Mouse (Mus musculus) natural killer cell, adult 2 months (primary cell): ENCODE measurements around the gene Apobec2.

ENCODE experiments used
- DNase-seq, 2 experiments: peaks; one replicate each; pipeline ENCODE4 v3.0.0; 2022; ENCODE audit warnings: low spot score in 2 of 2

The Apobec2 gene

DNA sequence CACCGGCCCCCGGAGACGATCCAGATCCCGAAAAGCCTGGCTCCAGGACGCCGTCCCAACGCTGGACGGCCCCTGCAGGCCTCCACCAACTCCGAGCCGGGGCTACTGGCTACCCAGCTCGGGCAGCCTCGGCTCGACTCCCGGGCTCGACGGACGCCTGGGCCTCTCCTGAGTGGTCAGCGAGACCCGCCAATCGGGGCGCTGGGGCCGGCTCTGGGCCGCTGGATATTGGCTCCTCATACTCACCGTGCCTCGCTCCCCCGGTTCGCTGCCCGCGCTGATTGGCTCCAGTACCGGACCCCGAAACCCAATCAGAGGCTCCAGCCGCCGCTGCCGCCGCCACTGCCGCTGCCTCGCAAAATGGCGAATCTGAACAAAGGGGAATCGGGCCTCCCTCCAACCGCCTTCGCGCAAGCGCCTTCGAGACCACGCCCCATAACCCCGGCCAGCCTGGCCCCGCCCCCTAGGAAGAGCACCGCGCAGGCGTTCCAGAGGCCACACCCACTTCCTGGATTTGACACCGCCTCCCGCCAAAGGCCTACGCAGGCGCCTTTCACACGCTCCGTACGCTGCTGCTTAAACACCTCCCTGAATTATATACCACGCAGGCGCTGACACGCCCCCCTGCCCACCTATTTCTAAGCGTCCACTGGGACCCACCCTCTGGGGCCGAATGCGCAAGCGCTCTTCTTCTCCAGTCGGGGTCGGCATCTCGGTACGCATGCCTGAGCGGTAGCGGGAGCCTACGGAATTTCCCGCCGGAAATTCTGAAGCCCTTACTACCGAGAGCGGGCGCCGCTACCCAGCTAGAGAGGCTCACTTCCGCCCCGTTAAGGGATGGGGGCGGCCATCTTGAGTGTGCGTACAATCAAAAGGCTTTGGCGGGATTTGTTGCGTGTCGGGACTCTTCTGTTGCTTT, 23.1 kb downstream of the Apobec2 start, which contains the start of the genes Nfya and Oard1:
TSS of gene Nfya (minus strand) at position 527 of the 919 bp plus-strand sequence.
TSS of gene Oard1 (plus strand) at position 635 of the 919 bp plus-strand sequence.
- peak; percentile 100 for DNase-seq

- peak; percentile 65 to 84 for DNase-seq
Measured at GRCm38 (mm10) chr17:48408526-48409291, 24.0 kb downstream of the Apobec2 start.

DNA sequence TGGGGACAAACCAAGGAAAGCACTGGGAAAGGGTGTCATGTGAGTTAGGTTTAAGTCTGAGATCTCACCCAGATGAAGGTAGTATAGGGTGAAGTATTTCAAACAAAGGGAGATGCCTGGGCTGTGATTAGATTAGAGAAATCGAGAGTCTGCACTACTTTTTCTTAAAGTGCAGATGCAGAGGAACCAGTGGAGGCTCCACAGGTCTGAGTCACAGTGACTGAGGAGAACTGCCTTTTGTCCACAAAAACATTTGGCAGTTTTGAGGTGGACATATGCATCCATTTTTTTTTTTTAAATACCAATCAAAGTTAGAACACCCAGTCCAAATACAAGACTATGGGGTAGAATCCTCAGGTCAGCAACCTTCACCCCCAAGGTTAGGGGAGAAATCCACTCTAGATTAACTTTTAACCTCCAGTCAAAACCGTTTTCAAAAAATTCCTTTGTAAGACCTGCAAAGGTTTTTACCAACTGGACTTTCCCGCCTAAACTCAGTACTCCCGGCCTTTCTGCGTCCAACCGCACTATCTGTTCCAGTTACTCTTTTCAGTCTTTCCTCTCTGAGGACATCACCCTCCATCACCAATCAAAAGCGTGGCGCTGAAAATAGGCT, 24.7 kb downstream of the Apobec2 start:
- DNase-seq, result no peak

GRCm38 (mm10) chr17:48407154-48407553, 25.6 kb downstream of the Apobec2 start:
- no peak for DNase-seq

GRCm38 (mm10) chr17:48404706-48405105, 28.0 kb downstream of the Apobec2 start:
- no peak for DNase-seq

DNA sequence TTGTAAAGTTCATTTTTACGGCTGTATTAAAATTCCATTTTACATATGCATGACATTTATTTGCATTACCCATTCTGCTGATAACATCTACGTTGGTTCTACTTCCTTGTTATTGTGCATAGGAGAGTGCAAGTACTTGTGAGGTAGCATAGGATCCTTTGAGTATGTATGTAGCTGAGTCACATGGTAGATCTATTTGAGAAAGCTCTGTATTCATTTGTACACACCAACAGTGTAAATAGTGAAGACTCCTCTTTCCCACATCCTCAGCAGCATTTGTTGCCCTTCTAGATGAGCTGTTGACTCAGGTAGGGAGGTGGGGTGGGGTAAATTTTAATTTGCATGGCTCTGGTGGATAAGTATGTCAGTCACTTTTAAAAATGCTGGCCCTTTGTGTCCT, 28.9 kb downstream of the Apobec2 start:
- DNase-seq, result no peak

DNA sequence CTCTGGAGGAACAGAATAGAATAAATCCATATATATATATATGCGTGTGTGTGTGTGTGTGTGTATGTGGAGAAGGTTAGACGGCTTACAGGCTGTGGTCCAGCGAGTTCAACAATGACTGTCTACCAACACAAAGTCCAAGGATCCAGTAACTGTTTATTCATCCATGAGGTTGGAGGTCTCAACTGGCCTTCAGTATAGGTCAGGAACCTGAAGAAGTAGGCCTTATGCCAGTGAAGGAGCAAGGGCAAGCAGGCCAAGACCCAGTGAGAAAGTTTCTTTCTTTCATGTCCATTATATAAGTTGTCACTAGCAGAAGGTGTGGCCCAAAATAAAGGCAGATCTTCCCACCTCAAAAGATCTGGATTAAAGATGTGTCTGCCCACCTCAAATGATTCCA, 30.0 kb downstream of the Apobec2 start:
- no peak for DNase-seq

GRCm38 (mm10) chr17:48401710-48402109, 31.0 kb downstream of the Apobec2 start:
- no peak for DNase-seq

- no peak for DNase-seq
Measured at GRCm38 (mm10) chr17:48392616-48393015, 40.1 kb downstream of the Apobec2 start.

DNA sequence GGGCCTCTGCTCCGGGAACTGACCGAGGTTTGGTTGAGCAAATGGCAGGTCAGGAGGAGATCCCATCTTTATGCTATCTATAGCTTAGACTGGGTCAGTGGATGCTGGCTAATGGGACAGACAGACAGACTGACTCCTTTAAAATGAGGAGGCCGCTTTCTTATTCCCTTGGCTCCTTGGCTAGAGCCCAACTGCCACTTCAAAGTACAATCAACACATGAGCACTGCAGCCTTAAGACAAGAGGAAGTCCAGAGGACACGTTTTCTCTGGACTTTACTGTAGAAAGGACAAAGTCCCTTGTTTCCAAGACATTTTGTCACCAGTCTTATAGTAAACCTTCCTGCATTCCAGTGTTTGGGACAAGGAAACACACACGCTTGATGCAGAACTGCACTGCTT, 41.3 kb downstream of the Apobec2 start:
- no peak for DNase-seq

- no peak for DNase-seq
Measured at GRCm38 (mm10) chr17:48389442-48389841, 43.3 kb downstream of the Apobec2 start.

- DNase-seq, result no peak
Measured at GRCm38 (mm10) chr17:48388666-48389065, 44.1 kb downstream of the Apobec2 start.

DNA sequence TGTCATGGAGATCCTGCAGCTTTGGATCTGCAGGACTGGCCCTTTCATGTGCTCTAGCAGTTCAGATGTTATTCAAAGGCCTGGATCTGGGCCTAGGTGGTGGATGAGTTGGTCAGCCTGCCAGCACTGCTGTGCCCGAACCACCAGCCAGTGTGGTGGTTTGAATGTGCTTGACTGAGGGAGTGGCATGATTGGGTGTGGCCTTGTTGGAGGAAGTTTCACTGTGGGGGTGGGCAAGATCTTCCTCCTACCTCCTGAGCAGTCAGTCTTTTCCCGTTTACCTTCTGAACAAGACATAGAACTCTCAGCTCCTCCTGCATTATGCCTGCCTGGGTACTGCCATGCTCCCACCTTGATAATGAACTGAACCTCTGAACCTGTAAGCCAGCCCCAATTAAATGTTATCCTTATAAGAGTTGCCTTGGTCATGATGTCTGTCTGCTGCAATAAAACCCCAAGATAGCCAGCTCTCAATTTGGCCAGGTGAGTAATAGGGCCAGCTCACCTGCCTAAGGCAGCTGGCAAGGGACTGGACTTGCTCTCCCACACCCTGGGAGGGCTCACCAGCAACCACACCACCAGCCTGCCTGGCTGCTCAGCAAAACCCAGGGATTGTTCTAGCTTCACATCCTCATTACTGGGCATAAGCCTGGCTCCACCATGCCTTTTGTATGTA, 46.8 kb downstream of the Apobec2 start:
- no peak for DNase-seq

- DNase-seq, result no peak
Measured at GRCm38 (mm10) chr17:48379050-48379449, 53.7 kb downstream of the Apobec2 start.

DNA sequence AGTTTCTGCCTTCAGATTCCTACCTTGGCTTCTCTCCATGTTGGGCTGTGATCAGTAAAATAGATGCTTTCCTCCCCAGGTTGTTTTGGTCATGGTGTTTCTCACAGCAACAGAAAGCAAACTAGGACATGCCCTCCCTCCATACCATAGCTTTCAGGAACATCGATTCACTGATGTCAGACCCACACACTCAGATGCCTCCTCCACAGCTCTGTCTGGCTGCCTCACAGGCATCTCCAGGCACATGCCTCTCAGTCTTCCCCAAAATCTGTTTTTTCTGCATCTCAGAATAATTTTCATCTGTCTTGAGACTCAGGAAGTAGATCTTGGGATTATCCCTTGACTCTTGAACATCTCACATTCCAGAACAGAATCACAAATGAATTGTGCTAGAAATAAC, 56.6 kb downstream of the Apobec2 start:
- no peak for DNase-seq

GRCm38 (mm10) chr17:48372987-48373386, 59.7 kb downstream of the Apobec2 start:
- DNase-seq, result no peak

- no peak for DNase-seq
Measured at GRCm38 (mm10) chr17:48371621-48372020, 61.1 kb downstream of the Apobec2 start.
